Mouse (Mus musculus): ENCODE data around the gene Ttyh3. TPM values are rescaled to one million over a fixed set of nuclear protein-coding genes. Genes with fewer than 3 reads are reported as not detected.

Gene Ttyh3
- polyA plus RNA-seq, 1 experiment from 2014 or later: 21.4 TPM

- no peaks in the 10 kb centered on the region for H3K27me3 ChIP-seq (replicated peaks; ENCODE audit: control insufficient read depth, insufficient read depth, low read length)
- H3K4me3 ChIP-seq (ENCODE audit: low read depth, low read length): no peak overlapping the region
- H3K36me3 ChIP-seq (ENCODE audit: control insufficient read depth, insufficient read depth): no peaks in the 10 kb centered on the region
- no peak for TF ChIP-seq CTCF (IDR thresholded peaks at IDR 0.05; ENCODE audit: low read depth)
- peaks cover 20% of the 10 kb centered on the region; the same call in 1 of the 2 replicates for H3K4me1 ChIP-seq (replicated peaks; ENCODE audit: control insufficient read depth, insufficient read depth, low read length)
- H3K4me2 ChIP-seq (replicated peaks; ENCODE audit: low read depth): no peak overlapping the region
- no peaks in the 10 kb centered on the region for H3K9me3 ChIP-seq (ENCODE audit: control insufficient read depth)
- no peak for ATAC-seq
- WGBS: 55% methylated on average over 16 of the region's 16 CpGs
- no peak overlapping the region for H3K27ac ChIP-seq (ENCODE audit: low read depth, low read length)
- H3K9ac ChIP-seq (ENCODE audit: low read depth, low read length): no peak overlapping the region
These were observed 10.9 kb upstream of the Ttyh3 start for GRCm38 (mm10) chr5:140659607-140660272.

- peak overlapping the region; percentile 74 for H3K27ac ChIP-seq (ENCODE audit: low read depth, low read length)
- no peak overlapping the region for H3K9ac ChIP-seq (ENCODE audit: low read depth, low read length)
- 35% methylated on average over 15 of the region's 15 CpGs for WGBS
- no peaks in the 10 kb centered on the region for H3K9me3 ChIP-seq (ENCODE audit: control insufficient read depth)
- no peaks in the 10 kb centered on the region for H3K27me3 ChIP-seq (replicated peaks; ENCODE audit: control insufficient read depth, insufficient read depth, low read length)
- H3K4me3 ChIP-seq (ENCODE audit: low read depth, low read length): no peak overlapping the region
- ATAC-seq: peak; percentile 93
- H3K36me3 ChIP-seq (ENCODE audit: control insufficient read depth, insufficient read depth): no peaks in the 10 kb centered on the region
- H3K4me1 ChIP-seq (replicated peaks; ENCODE audit: control insufficient read depth, insufficient read depth, low read length): peaks cover 14% of the 10 kb centered on the region; the same call in 1 of the 2 replicates
- no peak overlapping the region for H3K4me2 ChIP-seq (replicated peaks; ENCODE audit: low read depth)
- no peak for TF ChIP-seq CTCF (IDR thresholded peaks at IDR 0.05; ENCODE audit: low read depth)
These were observed 5.4 kb upstream of the Ttyh3 start for GRCm38 (mm10) chr5:140654096-140654845.

- H3K9me3 ChIP-seq (ENCODE audit: control insufficient read depth): no peaks in the 10 kb centered on the region
- TF ChIP-seq CTCF (IDR thresholded peaks at IDR 0.05; ENCODE audit: low read depth): no peak
- peaks cover 15% of the 10 kb centered on the region; the same call in 1 of the 2 replicates for H3K4me1 ChIP-seq (replicated peaks; ENCODE audit: control insufficient read depth, insufficient read depth, low read length)
- no peak for ATAC-seq
- no peaks in the 10 kb centered on the region for H3K36me3 ChIP-seq (ENCODE audit: control insufficient read depth, insufficient read depth)
- no peak overlapping the region for H3K4me2 ChIP-seq (replicated peaks; ENCODE audit: low read depth)
- no peak overlapping the region for H3K4me3 ChIP-seq (ENCODE audit: low read depth, low read length)
- no peaks in the 10 kb centered on the region for H3K27me3 ChIP-seq (replicated peaks; ENCODE audit: control insufficient read depth, insufficient read depth, low read length)
- no peak overlapping the region for H3K9ac ChIP-seq (ENCODE audit: low read depth, low read length)
- WGBS: 63% methylated on average over 7 of the region's 7 CpGs
- no peak overlapping the region for H3K27ac ChIP-seq (ENCODE audit: low read depth, low read length)
These were observed 3.8 kb upstream of the Ttyh3 start for GRCm38 (mm10) chr5:140652587-140652986.

GRCm38 (mm10) chr5:140651231-140651630 is 2.4 kb upstream of the Ttyh3 start:
- H3K27me3 ChIP-seq (replicated peaks; ENCODE audit: control insufficient read depth, insufficient read depth, low read length): no peaks in the 10 kb centered on the region
- no peak for ATAC-seq
- no peaks in the 10 kb centered on the region for H3K9me3 ChIP-seq (ENCODE audit: control insufficient read depth)
- WGBS: 87% methylated on average over 11 of the region's 11 CpGs
- no peak overlapping the region for H3K9ac ChIP-seq (ENCODE audit: low read depth, low read length)
- H3K27ac ChIP-seq (ENCODE audit: low read depth, low read length): no peak overlapping the region
- H3K4me3 ChIP-seq (ENCODE audit: low read depth, low read length): no peak overlapping the region
- H3K4me1 ChIP-seq (replicated peaks; ENCODE audit: control insufficient read depth, insufficient read depth, low read length): peaks cover 18% of the 10 kb centered on the region; the same call in 1 of the 2 replicates
- no peaks in the 10 kb centered on the region; the same call in 1 of the 2 replicates for H3K36me3 ChIP-seq (ENCODE audit: control insufficient read depth, insufficient read depth)
- no peak overlapping the region for H3K4me2 ChIP-seq (replicated peaks; ENCODE audit: low read depth)
- no peak for TF ChIP-seq CTCF (IDR thresholded peaks at IDR 0.05; ENCODE audit: low read depth)

- peak overlapping the region; percentile 60; the same call in 1 of the 2 replicates for H3K27ac ChIP-seq (ENCODE audit: low read depth, low read length)
- peaks cover 7% of the 10 kb centered on the region; the same call in 1 of the 2 replicates for H3K36me3 ChIP-seq (ENCODE audit: control insufficient read depth, insufficient read depth)
- peak overlapping the region; percentile 91 for H3K4me2 ChIP-seq (replicated peaks; ENCODE audit: low read depth)
- no peak overlapping the region for H3K9ac ChIP-seq (ENCODE audit: low read depth, low read length)
- ATAC-seq: no peak
- H3K4me1 ChIP-seq (replicated peaks; ENCODE audit: control insufficient read depth, insufficient read depth, low read length): peaks cover 17% of the 10 kb centered on the region; the same call in 1 of the 2 replicates
- no peak for TF ChIP-seq CTCF (IDR thresholded peaks at IDR 0.05; ENCODE audit: low read depth)
- no peaks in the 10 kb centered on the region for H3K27me3 ChIP-seq (replicated peaks; ENCODE audit: control insufficient read depth, insufficient read depth, low read length)
- no peaks in the 10 kb centered on the region for H3K9me3 ChIP-seq (ENCODE audit: control insufficient read depth)
- H3K4me3 ChIP-seq (ENCODE audit: low read depth, low read length): no peak overlapping the region
- WGBS: 63% methylated on average over 7 of the region's 7 CpGs
These were observed 1.1 kb upstream of the Ttyh3 start for GRCm38 (mm10) chr5:140649881-140650414.

- Histone ChIP-seq H3K4me1 (replicated peaks; ENCODE audit: control insufficient read depth, insufficient read depth, low read length) (peaks cover 14% of the 10 kb centered on the region; the same call in 1 of the 2 replicates), H3K9ac (ENCODE audit: low read depth, low read length) (0 out of 2 replicates have a peak overlapping the region, but pooled peaks have one; percentile 18)
These were observed 353 bp upstream of the Ttyh3 start for GRCm38 (mm10) chr5:140649101-140649667.

More at GRCm38 (mm10) chr5:140649101-140649667, 353 bp upstream of the Ttyh3 start:
- Histone ChIP-seq H3K9me3 (ENCODE audit: control insufficient read depth) (no peaks in the 10 kb centered on the region), H3K4me2 (replicated peaks; ENCODE audit: low read depth) (peak overlapping the region; percentile 91), H3K27ac (ENCODE audit: low read depth, low read length) (peak overlapping the region; percentile 83), H3K36me3 (ENCODE audit: control insufficient read depth, insufficient read depth) (peaks cover 7% of the 10 kb centered on the region; the same call in 1 of the 2 replicates), H3K4me3 (ENCODE audit: low read depth, low read length) (peak overlapping the region; percentile 90), H3K27me3 (replicated peaks; ENCODE audit: control insufficient read depth, insufficient read depth, low read length) (no peaks in the 10 kb centered on the region)
- peak; percentile 93 for ATAC-seq
- no peak for TF ChIP-seq CTCF (IDR thresholded peaks at IDR 0.05; ENCODE audit: low read depth)
- 4% methylated on average over 26 of the region's 26 CpGs for WGBS
